Mouse (Mus musculus) intestine, postnatal 0 days (tissue): ENCODE results near the gene Tbc1d21. TPM values are rescaled to one million over a fixed set of nuclear protein-coding genes. Genes with fewer than 3 reads are reported as not detected.

ENCODE experiments used
- ATAC-seq: fragments of 200-750 bp; cut with Nextera tagmentation; 2 replicates; pipeline ENCODE4 v1.8.0; 2017; ENCODE audit warnings: mild to moderate bottlenecking, moderate TSS enrichment, moderate library complexity
- H3K27ac ChIP-seq: fragments of 300-500 bp; sonication (generic); 2 replicates; pipeline ENCODE4 v1.5.1; 2014; ENCODE audit warnings: mild to moderate bottlenecking, low read depth, low read length, moderate library complexity
- H3K27me3 ChIP-seq: fragments of 300-500 bp; sonication (generic); replicated peaks from 2 replicates; pipeline ENCODE4 v1.6.1; 2014; ENCODE audit warnings: low read length, mixed read lengths; ENCODE audit not compliant: control insufficient read depth, insufficient read depth
- H3K36me3 ChIP-seq: fragments of 300-500 bp; sonication (generic); 2 replicates; pipeline ENCODE4 v1.6.1; 2014; ENCODE audit warnings: mild to moderate bottlenecking, moderate library complexity; ENCODE audit not compliant: control insufficient read depth, insufficient read depth
- H3K4me1 ChIP-seq: fragments of 300-500 bp; sonication (generic); replicated peaks from 2 replicates; pipeline ENCODE4 v1.6.1; 2014; ENCODE audit warnings: antibody characterized with exemption, low read length, mixed read lengths; ENCODE audit not compliant: control insufficient read depth, insufficient read depth
- H3K4me2 ChIP-seq: fragments of 300-500 bp; sonication (generic); replicated peaks from 2 replicates; pipeline ENCODE4 v1.6.1; 2014; ENCODE audit warnings: low read depth, mild to moderate bottlenecking, moderate library complexity
- H3K4me3 ChIP-seq: fragments of 300-500 bp; sonication (generic); 2 replicates; pipeline ENCODE4 v1.5.1; 2014; ENCODE audit warnings: low read depth, low read length
- H3K9ac ChIP-seq: fragments of 300-500 bp; sonication (generic); 2 replicates; pipeline ENCODE4 v1.6.1; 2014; ENCODE audit warnings: mild to moderate bottlenecking, low read depth, low read length
- H3K9me3 ChIP-seq: fragments of 300-500 bp; sonication (generic); 2 replicates; pipeline ENCODE4 v1.6.1; 2016; ENCODE audit warnings: mixed run types; ENCODE audit not compliant: control insufficient read depth
- CTCF ChIP-seq: sonication (generic); IDR thresholded peaks from 2 replicates; pipeline ENCODE4 v1.5.1; 2016; ENCODE audit warnings: low read depth, mild to moderate bottlenecking, control low read depth, antibody characterized with exemption, moderate library complexity
- WGBS: fragments of 180-500 bp; shearing (Covaris S2); extraction: QIAGEN DNeasy Blood & Tissue Kit; methylation state at CpG from one replicate; pipeline ENCODE4 v1.1.7; 2014; 5-methylcytosine and 5-hydroxymethylcytosine counted together
- polyA plus RNA-seq: library from polyadenylated mRNA; unstranded; fragments of >200 nt; fragmentation: Nextera tagmentation; extraction: Ambion mirVana; gene quantifications from 2 replicates; pipeline ENCODE4 v1.2.1, GENCODE M21; 2015

Gene Tbc1d21
- polyA plus RNA-seq, 1 experiment from 2014 or later = not detected

DNA sequence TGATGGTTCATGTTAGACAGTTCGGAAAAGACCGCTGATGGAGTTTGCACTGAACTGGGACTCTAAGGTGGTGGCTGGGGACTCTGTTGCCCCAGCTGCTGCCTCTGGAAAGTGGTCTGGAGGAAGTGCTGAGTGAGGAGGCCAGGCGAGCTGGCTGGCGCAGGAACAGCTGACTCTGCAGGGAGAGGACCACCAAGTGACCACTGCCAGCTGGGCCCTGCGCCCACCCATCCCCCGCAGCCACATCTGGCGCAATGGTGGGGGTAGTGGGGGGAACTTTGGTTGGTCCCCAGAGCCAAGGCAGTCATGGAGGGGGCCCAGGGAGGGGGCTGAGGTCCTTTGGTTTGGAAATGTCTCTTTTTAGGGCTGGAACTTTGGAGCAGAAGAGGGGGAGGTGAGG, 53.5 kb downstream of the Tbc1d21 start:
- H3K27me3 ChIP-seq = peaks cover 22% of the 10 kb centered on the region
- no peak overlapping the region for H3K4me3 ChIP-seq
- H3K9ac ChIP-seq = no peak overlapping the region
- ATAC-seq = no peak
- no peaks in the 10 kb centered on the region for H3K36me3 ChIP-seq
- H3K4me1 ChIP-seq = 0 out of 2 replicates have a peak, but pooled peaks cover 3% of the 10 kb centered on the region
- H3K9me3 ChIP-seq = no peaks in the 10 kb centered on the region
- WGBS = 78% methylated on average over 7 of the region's 7 CpGs
- H3K27ac ChIP-seq = no peak overlapping the region
- H3K4me2 ChIP-seq = no peak overlapping the region
- TF ChIP-seq CTCF = no peak

DNA sequence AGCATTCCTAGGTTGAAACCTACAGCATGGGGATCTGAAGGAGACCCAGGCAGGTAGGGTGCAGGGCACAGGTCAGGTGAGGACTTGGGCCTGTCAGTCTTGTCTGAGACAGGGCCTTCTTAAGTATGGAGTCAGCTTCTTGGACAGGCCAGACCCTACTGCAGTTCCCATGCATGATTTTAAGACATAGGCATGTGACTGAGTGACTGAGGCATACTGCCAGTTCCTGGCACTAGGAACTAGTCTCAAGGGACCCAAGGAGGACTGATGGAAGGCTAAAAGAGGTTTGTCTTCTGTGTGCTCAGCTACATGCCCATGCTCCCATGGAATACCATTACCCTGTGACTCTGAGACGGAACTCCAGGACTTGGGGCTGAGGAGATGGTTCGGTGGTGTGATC, 54.4 kb downstream of the Tbc1d21 start:
- H3K4me2 ChIP-seq = no peak overlapping the region
- H3K27ac ChIP-seq = no peak overlapping the region
- peaks cover 29% of the 10 kb centered on the region for H3K27me3 ChIP-seq
- no peaks in the 10 kb centered on the region for H3K36me3 ChIP-seq
- H3K4me3 ChIP-seq = no peak overlapping the region
- no peak for ATAC-seq
- no peak overlapping the region for H3K9ac ChIP-seq
- 0 out of 2 replicates have a peak, but pooled peaks cover 3% of the 10 kb centered on the region for H3K4me1 ChIP-seq
- 90% methylated on average over 2 of the region's 2 CpGs for WGBS
- no peaks in the 10 kb centered on the region for H3K9me3 ChIP-seq
- no peak for TF ChIP-seq CTCF

DNA sequence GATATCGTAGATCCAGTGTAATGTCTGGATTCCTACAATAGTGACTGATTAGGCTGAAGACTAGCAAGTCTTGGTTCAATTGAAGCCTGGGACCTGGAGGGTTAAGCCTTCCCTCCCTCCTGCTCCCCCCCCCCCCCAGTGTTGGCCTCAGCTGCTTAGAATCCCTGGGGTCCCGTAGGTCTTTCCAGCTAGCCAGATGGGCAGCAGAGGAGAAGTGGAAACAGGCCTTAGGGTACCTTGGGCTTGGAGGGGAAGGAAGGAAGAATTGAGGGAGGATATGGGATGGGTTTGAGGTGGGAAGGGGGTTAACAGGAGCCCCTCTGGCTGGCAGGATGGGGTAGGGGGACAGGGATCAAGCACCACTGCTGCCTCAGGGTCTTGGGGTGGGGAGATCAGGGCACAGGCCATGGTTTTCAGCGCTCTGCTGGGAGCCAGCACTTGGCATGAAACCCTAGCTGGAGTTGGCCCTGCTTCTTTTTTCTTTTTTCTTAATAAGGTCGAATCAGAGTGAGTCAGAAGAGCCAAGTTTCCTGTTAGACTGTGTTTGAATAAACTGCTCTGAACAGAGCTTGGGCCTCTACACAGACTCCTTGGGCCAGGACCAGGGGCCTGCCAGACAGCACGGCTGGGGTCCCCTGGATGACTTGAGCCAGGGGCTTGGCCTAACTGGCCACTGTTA, 55.4 kb downstream of the Tbc1d21 start:
- Histone ChIP-seq H3K9ac (no peak overlapping the region), H3K27me3 (peaks cover 29% of the 10 kb centered on the region), H3K9me3 (no peaks in the 10 kb centered on the region), H3K27ac (no peak overlapping the region; the same call in 1 of the 2 replicates), H3K36me3 (no peaks in the 10 kb centered on the region), H3K4me2 (no peak overlapping the region), H3K4me1 (0 out of 2 replicates have a peak, but pooled peaks cover 3% of the 10 kb centered on the region), H3K4me3 (no peak overlapping the region)
- ATAC-seq = no peak
- 56% methylated on average over 5 of the region's 5 CpGs for WGBS
- no peak for TF ChIP-seq CTCF

DNA sequence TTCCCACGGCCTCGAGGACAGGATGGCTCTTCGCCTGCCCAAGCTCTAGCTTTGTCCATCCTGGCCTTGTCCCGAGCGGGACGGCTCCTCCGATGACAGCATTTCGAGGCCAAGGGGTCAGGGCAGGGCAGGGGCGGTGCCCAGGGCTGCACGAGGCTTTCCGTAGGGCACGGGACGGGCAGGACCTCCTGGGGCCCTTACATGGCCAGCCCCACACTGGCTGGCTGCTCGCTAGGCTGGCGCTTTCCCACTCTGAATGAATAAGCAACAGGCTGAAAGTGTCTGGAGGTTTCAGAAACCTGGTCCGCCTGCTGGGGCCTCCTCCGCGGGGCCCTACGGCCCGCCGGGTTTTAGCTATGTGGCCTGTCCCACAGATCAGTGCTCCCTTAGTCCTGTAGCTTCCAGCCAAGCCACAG, 57.3 kb downstream of the Tbc1d21 start, which contains the start of gene Loxl1:
Gene Loxl1 (minus strand): TSS at position 243 of the 416 bp plus-strand sequence.
- H3K27me3 ChIP-seq = peaks cover 29% of the 10 kb centered on the region
- peak within 1 kb of the TSS; percentile 43 for H3K4me3 ChIP-seq
- 0 out of 2 replicates have a peak, but pooled peaks cover 3% of the 10 kb centered on the region for H3K4me1 ChIP-seq
- H3K27ac ChIP-seq = no peak within 1 kb of the TSS; the same call in 1 of the 2 replicates
- 6% methylated on average over 21 of the region's 21 CpGs for WGBS
- H3K9me3 ChIP-seq = no peaks in the 10 kb centered on the region
- H3K36me3 ChIP-seq = no peaks in the 10 kb centered on the region
- no peak for ATAC-seq
- H3K4me2 ChIP-seq = peak within 1 kb of the TSS; percentile 76
- peak within 1 kb of the TSS; percentile 37 for H3K9ac ChIP-seq
- TF ChIP-seq CTCF = no peak

DNA sequence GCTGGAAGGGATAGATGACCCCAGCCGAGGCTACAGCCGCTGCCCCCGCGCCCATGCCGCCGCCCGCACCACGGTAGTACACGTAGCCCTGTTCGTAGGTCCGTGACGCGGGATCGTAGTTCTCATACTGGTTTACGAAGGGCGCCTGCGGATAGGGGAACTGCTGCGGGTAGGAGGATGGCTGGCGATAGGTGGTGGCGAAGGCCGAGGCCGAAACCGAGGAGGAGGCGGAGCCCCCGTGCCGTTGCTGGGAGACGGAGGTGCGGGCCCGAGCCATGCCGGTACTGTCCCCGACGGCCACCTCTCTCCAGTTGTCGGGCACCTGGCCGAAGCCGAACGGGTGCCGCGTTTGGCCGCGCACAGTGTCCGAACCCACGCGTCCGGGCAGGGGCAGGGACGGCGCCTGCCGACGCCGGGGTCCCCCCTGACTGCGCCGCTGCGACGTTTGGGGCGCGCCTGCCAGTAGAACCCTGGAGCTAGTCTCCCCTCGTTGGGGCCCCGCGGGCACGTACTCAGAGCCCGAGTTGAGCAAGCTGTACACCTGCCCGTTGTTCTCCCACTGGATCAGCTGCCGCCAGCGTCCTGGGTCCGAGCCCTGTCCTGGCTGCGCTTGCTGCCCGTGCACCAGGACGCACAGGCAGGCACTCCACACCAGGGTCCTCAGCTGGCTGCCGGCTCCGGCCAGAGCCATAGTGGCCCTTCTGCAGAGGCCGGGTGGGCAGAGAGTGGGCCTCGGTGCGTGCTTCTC, 57.9 kb downstream of the Tbc1d21 start:
- Histone ChIP-seq H3K4me3 (peak overlapping the region; percentile 43), H3K27ac (no peak overlapping the region; the same call in 1 of the 2 replicates), H3K36me3 (no peaks in the 10 kb centered on the region), H3K9me3 (no peaks in the 10 kb centered on the region), H3K27me3 (peaks cover 29% of the 10 kb centered on the region), H3K4me1 (0 out of 2 replicates have a peak, but pooled peaks cover 3% of the 10 kb centered on the region), H3K4me2 (peak overlapping the region; percentile 76), H3K9ac (peak overlapping the region; percentile 37)
- TF ChIP-seq CTCF = no peak
- 2% methylated on average over 71 of the region's 72 CpGs for WGBS
- ATAC-seq = 0 out of 2 replicates have a peak, but pooled peaks have one; percentile 17
